Mouse (Mus musculus) forebrain, embryonic 14.5 days (tissue): ENCODE measurements around the gene Cx3cl1. TPM values are rescaled to one million over a fixed set of nuclear protein-coding genes. Genes with fewer than 3 reads are reported as not detected.

ENCODE experiments used
- polyA plus RNA-seq: library from polyadenylated mRNA; unstranded; fragments of >200 nt; fragmentation: Nextera tagmentation; extraction: Ambion mirVana; gene quantifications from 2 replicates; pipeline ENCODE4 v1.2.1, GENCODE M21; 2014

The Cx3cl1 gene
- polyA plus RNA-seq, 1 experiment from 2014 or later: 11.2 TPM

Other genes with a start within 250 kb of the Cx3cl1 start
- gene Cpne2, start 239.0 kb upstream of the Cx3cl1 start, polyA plus RNA-seq: 18.0 and 26.0 TPM in 2 replicates
- 46.4 and 47.6 TPM in 2 replicates for gene Rspry1, start 170.1 kb upstream of the Cx3cl1 start, polyA plus RNA-seq
- 96.2 and 108 TPM in 2 replicates for gene Fam192a, start 170.0 kb upstream of the Cx3cl1 start, polyA plus RNA-seq
- gene Arl2bp, start 105.4 kb upstream of the Cx3cl1 start, polyA plus RNA-seq: 89.3 and 101 TPM in 2 replicates
- gene Pllp, start 75.7 kb upstream of the Cx3cl1 start, polyA plus RNA-seq: 0.71 and 1.2 TPM in 2 replicates
- gene Ccl22, start 26.4 kb upstream of the Cx3cl1 start, polyA plus RNA-seq: not detected in 2 replicates
- 0.63 TPM in 1 of 2 replicates, not detected in the other for gene Ccl17, start 38.4 kb downstream of the Cx3cl1 start, polyA plus RNA-seq
- 63.1 TPM in 2 replicates for gene Coq9, start 66.3 kb downstream of the Cx3cl1 start, polyA plus RNA-seq
- gene Ciapin1, start 66.3 kb downstream of the Cx3cl1 start, polyA plus RNA-seq: 124 and 147 TPM in 2 replicates
- gene Polr2c, start 85.4 kb downstream of the Cx3cl1 start, polyA plus RNA-seq: 163 and 174 TPM in 2 replicates
- gene Dok4, start 104.3 kb downstream of the Cx3cl1 start, polyA plus RNA-seq: 42.6 and 54.7 TPM in 2 replicates
- gene Ccdc102a, start 146.1 kb downstream of the Cx3cl1 start, polyA plus RNA-seq: 6.9 and 7.9 TPM in 2 replicates
- not detected in 2 replicates for gene Adgrg5, start 151.7 kb downstream of the Cx3cl1 start, polyA plus RNA-seq
- 145 and 157 TPM in 2 replicates for gene Adgrg1, start 202.7 kb downstream of the Cx3cl1 start, polyA plus RNA-seq
- gene Adgrg3, start 245.7 kb downstream of the Cx3cl1 start, polyA plus RNA-seq: 1.2 TPM in 2 replicates